Mouse (Mus musculus) right cerebral cortex, postnatal 10 days (tissue): Measurements from ENCODE around the gene Pde7b.
"Not testable (repeated sequence)": the region's sequence is repeated elsewhere in the genome, so short reads cannot be mapped to it uniquely, and the experiment has no call there.

Experiments
- DNase-seq, 2 experiments: peaks; one replicate each; pipeline ENCODE4 v3.0.0; 2021; ENCODE audit warnings: low spot score in 2 of 2

Pde7b gene

DNA sequence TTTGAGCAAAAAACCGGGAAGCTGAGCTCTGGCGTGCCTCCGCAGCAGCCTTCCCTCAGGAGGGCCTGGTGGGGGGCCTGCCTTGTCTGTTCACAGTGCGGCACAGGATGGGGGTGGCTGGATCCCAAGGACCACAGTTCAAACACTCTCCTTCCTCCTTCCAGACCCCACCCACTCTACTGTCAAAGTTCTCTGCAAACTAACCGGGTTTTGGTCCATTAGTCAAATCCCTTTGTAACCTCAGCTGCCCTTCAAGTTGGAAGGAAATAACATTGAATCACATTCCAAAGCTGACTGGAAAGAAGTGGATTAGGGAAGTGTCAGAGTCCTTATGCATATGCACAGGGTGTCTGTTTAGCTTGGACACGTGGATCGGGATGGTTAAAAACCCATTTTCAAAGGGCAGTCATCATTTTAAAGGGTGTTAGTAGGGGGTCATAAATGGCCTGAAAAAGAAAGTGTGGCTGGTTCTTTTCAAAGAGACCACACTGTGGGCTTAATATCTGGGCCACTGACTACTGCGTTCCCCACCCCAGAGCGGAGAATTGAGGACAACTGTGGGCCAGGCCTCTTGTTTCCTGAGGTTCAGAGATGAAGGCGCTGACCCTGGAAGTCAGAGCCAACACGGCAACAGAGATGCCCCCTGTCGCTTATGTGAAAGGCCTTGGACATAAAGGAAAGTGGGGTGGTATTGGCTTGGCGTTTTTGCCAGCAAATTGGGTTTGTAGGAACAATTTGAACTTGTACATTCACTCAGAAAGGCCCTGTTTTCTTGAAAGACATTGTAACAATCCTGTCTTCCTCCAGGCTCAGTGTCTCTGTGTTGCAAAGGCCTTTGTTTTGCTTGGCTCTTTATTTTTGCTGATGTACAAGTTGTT lies 175.8 kb downstream of the Pde7b start:
- no peak for DNase-seq

DNA sequence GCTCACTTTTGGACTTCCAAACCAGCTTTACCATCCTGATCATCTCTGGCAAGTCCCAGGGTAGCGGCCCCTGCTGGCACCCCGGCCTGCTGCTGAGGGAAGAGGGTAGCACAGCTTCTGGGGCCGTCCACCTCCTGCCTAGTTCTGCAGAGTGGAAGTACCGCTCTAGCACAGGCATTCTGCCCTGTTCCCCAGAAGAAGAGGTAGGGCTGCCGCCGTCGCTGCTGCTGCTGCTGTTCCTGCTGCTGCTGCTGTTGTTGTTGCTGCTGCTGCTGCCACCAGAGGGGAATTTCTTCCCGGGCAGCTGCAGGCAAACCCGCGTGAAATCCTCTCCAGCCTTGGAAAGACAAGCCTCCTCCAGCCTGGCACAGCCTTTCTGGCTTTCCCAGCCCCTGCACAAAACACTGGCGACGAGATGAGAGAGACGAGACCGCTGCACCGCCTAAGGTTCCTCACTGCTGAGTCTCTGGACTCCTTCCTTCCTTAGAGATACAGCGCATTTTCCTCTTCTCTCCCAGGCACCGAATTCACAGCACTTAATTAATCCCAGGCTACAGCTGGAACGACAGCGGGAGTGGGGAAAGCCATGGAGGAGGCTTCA lies 176.8 kb downstream of the Pde7b start:
- DNase-seq, result peak; percentile 52 to 55

DNA sequence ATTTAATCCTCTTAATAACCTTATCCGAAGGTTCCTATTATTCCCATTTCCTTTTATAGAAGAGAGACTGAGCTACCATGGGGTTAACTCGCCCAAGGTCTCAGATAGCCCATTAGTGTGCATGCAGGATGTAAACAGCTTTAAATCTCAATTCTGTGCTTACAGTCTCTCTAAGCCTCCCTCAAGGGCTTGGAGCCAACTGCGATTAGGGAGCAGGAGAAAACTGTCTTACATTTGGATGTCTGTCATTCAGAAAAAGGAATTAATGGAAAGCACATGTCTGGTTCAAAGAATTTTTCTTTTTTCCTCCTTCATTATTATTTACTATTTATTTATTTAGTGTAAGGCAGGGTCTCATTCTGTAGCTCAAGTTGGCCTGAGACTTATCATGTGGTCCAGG lies 181.8 kb downstream of the Pde7b start:
- no peak for DNase-seq

DNA sequence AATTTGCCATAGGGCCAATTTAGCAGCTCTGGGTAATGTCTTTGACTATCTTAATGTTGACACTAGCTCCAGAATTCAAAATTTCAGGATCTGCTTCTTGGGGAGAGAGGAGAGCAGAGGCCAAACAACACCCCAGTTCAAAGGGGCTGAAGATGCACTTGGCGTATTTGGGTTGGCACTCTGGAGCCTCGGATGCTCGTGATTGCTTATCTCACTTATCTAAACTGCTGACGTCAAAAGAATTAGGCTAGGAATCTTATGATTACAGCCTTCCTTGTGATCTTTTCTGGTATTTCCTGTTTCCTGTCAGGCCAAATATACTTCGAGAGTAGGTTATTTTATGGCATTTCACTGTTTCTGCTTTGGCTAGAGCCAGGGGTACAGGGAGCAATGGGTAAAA lies 191.1 kb downstream of the Pde7b start:
- DNase-seq, result no peak

DNA sequence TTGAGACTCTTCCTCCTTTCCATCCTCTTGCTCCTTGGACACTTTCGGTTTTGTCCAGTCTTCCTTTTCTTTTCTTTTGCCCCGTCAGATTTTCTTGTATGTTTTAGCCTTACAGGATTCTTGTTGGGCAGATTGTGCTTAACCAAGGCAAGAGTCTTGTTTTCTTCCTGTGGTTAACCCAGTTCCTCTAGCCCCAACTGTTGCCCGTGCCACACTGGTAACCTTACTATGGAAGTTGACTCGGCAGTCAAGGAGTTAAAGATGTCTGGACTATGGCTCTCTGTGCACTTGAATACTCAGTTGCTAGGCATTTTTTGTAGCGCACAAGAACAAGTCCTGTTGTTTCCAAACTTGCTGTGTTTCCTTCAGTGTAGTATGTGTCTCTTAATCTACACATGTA lies 193.0 kb downstream of the Pde7b start:
- no peak for DNase-seq

DNA sequence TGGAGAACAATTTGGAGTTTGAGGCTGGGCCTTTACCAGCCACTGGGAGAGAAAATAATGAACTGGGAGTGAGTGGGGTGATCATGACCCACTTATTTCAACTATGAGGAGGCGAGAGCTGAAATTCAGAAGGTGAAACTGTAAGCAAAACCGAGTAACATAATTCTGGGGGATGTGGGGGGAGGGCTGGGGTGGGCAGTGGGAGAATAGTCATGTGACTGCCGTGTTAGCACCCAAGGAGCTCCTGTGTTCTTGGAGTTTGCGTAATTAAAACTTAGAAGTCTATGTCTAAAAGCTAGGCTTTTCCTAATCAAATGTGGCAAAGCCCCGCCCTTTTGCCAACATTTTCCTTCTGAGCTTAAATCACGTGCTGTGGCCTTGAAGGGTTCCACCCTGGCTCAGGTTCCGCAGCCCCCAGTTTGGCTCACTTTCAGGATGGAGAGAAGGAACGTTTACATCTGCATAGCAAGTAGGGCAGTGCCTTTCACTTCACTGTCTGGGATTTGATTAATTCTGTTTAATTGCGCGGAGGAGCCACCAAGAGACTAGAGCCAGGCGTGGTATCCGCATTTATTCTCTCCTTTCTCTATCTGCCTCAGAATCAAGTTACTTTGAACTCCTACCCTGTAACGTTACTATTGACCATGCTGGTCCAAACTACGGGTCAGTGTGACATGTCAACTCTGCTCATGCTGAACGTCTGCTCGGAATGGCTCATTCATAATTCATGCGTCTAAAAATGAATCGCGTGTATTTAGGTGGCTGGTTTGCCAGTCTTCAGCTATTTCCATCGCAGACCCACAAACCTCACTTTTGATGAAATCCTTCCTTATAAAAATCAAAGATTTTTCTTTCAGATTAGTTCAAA lies 196.1 kb downstream of the Pde7b start:
- peak; percentile 62 to 64 for DNase-seq

DNA sequence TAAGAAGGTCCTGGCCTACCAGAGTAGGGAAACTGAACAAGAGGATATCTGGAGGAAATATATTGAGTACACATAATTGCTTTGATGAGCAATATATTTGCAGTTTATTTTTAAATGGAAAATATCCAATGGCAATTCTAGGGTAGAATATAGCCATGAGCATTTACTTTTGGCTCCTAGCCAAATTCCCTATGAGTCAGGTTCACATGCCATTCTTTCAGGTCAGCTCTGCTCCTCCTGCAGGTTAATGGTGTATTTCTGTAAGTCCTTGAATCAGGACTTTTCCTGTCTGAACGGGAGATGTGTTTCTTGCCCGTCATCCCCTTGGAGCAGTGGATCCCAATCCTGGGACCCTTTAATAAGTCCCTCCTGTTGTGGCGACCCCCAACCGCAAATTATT lies 197.1 kb downstream of the Pde7b start:
- no peak for DNase-seq

DNA sequence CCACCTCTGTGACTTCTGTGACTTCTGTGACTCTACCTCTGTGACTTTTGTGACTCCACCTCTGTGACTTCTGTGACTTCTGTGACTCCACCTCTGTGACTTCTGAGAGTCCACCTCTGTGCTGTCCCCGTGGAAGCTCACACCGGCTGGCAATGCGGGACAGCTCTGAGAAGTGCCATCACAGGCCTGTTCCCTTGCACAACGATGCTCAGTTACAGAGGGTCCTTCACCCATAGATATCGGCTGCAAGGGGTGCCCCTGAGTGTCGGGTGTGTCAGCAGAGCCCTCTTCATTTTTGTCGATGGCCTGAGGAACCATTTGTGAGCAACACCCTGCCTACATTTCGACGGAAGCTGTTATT lies 206.4 kb downstream of the Pde7b start:
- DNase-seq, result no peak

DNA sequence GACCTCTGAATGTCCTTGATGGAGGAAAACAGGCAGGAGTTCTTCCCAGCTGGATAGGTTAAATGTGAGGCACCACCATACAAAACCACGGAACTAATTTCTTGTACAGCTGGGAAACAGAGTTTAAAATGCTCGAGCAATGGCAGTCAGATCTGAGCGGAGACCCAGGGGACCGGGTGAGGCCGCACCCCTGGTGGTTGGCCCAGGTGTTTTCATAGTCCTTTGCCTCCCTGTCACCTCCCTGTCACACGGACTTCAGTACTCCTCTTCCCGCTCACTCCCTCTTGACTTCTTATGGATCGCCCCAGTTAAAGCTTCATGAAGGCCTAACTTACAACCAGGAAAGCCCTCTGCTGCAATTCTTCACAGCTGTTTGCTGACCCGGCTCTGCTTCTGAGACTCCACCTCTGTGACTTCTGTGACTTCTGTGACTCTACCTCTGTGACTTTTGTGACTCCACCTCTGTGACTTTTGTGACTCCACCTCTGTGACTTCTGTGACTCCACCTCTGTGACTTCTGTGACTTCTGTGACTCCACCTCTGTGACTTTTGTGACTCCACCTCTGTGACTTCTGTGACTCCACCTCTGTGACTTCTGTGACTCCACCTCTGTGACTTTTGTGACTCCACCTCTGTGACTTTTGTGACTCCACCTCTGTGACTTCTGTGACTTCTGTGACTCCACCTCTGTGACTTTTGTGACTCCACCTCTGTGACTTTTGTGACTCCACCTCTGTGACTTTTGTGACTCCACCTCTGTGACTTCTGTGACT lies 206.9 kb downstream of the Pde7b start:
- not testable (repeated sequence) for DNase-seq

DNA sequence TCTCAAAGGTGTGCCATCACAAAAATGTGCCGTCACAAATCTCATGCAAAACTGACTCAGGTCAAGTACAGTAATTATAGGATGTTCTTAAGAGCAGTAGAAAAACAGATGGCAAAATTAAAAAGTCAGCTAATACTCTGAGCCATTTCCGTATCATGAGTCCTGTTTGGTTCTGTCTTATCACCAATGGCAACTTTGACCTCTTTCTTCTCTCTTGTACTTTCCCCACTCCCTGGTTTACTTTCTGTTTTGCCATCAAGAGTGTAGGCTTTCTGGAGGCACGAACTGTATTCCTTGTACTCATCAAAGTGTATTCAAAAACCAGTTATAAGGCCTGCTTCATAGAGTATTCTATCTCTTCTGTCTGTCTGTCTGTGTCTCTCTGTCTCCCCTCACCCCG lies 211.0 kb downstream of the Pde7b start:
- DNase-seq, result no peak

DNA sequence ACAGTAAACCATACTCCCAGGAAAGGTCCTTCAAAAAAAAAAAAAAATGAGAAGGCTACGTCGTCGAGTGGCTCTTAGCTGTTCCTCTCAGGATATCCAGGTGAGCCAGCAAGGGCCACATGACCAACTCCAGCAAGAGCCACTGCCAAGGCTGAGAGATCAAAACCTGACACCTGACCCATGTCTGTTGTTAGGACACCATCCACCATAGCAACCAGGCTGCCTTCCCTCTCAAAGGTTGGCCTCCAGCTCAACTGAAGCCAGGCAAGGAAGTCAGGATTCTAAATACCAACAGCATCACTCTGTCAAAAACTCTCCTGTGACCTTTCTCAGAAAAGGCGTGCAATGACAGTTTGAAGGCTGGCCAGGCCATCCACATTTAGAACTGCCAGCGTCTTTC lies 211.4 kb downstream of the Pde7b start:
- DNase-seq, result no peak

DNA sequence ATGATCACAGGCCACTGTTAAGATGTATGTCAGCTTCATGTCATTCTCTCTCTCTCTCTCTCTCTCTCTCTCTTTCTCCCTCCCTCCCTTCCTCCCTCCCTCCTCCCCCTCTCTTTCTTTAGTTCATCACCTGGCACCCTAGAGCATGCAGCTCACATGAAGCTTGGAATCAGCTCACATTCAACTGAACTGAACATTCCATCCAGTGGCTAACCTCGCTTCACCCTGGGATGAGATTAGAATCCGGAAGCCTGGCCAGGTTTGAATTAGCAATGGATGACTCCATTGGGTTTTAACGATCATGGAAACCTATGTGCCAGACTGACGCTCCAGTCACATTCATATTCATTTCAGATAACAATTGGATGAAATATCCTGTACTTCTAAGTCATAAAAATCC lies 215.1 kb downstream of the Pde7b start:
- DNase-seq, result no peak

DNA sequence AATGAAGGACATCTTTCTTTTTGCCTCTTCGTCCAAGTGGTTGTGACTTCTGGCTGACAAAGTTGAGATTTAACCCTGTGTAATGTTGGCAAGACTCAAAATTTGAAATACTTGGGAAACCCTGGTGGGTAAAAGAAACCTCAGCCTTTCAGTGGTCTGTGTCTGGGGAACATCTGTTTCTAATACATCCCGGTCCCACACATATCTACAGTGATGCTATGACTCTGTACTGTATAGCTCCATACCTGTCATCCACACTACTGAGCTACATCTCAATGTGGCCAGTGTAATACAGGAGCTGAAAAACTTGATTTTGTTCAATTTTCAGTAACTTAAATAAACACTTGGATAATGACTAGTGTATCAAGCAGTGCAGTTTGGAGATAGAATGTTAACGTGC lies 216.4 kb downstream of the Pde7b start:
- no peak for DNase-seq

DNA sequence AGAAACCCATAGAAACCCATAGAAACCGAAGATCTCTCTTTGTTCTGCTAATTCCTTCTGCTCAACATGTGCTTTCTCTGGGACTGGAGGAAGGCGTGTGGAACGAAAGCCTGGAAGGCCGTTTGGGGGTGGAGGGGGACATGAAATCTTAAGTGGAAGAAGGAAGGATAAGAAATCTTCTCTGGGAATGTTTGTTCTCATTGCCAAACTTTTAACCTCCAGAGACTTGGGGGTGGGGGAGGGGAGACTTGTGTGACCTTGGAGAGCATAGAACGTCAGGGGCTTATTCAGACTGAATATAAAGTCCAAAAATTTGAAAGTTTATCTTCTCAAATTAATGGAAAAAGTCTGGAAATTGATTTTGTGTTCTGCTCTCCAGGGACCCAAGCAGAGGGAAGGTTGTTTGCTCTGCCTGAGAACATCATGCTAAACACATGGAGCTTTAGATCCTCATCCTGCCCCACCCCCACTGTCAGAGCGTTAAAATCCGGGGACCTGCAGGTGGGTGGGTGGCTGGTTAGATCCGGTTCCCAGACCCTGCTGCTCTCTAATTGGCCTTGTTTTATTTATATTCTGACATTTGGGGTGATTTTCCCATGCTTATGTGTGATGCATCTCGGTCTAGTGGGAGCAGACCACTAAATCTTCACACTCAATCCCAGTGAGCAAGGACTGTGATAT lies 217.0 kb downstream of the Pde7b start:
- DNase-seq, result no peak

DNA sequence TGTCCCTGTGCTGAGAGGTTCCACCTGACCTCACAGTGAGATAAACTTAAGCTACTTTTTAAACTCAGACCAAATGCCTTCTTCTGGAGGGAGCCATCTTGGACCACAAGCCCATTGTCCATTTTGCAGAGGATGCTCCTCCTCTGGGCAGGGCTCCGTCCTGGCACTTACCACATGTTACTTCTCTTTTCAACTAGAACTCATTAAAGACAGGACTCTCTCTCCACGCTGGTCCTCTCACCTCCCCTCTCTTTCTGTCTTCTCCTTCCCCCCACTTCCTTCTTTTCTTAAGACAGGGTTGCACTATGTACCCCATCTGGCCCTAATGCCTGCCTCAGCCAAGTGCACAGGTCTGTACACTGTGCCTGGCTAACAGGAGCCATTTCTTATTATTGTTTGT lies 217.8 kb downstream of the Pde7b start:
- DNase-seq, result no peak

DNA sequence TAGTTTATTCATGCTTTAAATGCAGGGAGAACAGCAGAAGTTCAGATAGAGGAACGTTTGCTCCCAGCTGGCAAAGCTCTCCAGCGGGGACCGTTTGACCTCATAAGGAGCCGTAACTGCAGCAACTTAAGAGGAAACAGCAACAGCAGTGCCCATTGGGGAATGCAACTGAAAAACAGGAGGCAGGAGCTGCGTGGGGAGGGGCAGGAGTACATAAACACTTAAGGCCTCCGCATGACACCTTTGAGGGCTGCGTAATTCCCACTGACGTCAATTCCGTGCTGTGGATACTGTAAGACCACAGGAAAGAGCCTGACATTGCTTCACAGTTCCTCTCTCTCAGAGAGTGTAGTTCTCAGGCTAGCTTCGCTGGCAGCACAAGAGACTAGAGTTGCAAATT lies 219.4 kb downstream of the Pde7b start:
- no peak for DNase-seq

DNA sequence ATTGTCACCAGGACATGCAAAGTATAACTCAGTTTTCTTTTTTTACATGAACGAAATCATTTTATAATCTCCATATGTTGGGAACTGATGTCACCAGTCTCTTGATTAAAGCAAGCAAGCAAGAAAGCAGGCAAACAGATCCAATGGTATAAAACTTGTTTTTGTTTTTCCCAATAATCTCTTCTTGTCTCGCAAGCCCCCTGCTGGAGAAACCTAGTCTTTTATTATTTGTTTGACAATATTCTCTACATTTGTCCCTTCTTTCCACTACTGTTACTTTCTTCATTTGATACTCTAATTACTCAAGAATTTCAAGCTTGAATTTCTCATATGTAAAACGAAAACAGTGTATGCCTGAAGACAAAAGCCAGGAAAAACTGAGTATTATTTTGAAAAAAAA lies 220.1 kb downstream of the Pde7b start:
- DNase-seq, result no peak

DNA sequence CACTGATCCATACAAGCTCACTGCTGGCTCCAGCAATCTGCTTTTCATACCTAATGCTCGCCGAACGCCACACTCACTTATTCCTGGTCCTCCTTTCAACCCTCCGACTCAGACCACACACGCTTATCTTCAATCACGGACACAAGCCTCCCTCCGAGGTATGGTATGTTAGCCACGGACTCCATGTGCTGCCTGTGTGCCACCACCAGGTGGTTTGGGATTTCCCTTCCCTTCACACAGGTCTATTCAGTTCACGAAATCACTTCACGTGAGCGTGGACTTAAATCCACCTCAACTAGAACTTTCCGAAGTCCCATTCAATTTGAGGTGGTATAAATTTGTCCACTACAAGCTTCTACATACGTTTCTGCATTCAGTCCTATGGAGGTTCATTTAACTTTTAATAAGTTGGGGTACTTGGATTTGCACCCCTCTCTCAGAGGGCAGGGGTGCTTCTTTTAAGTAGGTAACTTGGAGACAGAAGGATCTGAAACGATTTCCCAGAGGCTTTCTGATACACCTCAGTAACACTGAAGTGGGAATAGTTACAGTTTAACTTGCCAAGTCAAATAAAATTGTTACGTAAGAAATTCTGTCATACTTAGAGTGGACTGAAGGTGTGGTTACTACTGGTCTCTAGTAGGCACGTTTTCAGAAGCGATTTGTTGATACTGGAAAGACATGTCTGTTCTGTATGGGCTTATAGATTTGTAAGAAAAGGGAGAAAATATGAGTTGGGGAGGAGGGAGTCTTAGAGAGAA lies 221.4 kb downstream of the Pde7b start:
- DNase-seq, result no peak

DNA sequence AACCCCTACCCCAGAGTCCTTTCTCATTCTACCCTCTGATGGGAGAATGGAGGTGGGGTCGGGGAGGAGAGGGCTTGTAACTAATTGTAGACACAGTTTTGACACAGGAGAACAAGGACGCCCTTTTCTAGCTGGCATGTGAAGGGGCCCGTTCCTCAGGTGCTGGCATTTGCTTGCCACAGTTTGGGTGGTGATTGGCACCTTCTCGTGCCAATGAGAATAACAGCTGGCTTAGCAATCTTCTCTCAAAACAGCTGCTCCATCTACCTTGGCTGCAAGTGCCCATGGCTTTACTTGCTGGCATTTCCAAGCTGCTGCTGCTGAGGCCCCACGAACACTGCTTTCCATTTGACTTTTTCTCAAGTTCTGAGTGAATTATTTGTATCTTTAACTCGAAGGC lies 223.7 kb downstream of the Pde7b start:
- no peak for DNase-seq

DNA sequence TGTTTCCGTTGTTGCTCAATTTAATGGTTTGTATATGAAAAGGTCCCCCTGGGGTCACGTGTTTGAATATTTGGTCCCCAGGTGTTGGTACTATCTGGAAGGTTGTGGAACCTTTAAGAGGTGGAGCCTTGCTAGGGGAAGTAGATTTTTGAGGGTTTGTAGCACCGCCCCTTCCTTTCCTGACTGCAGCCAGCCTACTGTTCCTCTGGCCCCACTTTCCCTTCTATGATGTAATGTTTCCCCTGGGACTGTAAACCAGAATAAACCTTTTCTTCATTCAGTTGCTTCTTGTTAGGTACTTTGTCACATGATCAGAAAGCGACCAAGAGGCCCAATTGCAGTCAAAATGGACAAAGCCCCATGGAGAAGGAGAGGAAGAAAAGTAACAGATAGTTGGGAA lies 229.8 kb downstream of the Pde7b start:
- DNase-seq, result no peak
